Mouse (Mus musculus): ENCODE measurements at regions not wholly inside any gene's neighbourhood (a gene's known extent, or its start where the extent isn't known, plus 50 kb on each side); places are given as distances from the start of the nearest gene placed in this dataset.
A peak's percentile ranks its signal among the peaks of the same experiment; 100 is the strongest.

DNA sequence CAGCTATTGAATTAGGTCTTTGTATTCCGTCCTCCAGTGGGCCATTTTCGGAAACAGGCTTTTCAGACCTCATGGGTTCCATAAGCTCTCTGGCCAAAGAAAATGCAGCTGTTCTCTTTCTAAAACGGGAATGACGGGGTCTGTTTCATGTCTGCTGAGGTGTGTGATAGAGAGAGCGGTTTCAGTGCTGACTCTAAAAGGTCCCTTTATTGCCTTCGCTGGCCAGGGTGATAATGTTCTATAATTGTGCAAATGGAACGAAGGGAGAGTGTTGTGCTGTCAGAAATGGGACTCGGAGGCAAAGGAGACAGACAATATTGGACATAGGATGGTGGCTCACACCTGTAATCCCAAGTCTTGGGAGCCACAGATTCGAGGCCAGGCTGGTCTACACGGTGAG, 53.5 kb upstream of the Osbpl8 start:
- DNase-seq: no peak

DNA sequence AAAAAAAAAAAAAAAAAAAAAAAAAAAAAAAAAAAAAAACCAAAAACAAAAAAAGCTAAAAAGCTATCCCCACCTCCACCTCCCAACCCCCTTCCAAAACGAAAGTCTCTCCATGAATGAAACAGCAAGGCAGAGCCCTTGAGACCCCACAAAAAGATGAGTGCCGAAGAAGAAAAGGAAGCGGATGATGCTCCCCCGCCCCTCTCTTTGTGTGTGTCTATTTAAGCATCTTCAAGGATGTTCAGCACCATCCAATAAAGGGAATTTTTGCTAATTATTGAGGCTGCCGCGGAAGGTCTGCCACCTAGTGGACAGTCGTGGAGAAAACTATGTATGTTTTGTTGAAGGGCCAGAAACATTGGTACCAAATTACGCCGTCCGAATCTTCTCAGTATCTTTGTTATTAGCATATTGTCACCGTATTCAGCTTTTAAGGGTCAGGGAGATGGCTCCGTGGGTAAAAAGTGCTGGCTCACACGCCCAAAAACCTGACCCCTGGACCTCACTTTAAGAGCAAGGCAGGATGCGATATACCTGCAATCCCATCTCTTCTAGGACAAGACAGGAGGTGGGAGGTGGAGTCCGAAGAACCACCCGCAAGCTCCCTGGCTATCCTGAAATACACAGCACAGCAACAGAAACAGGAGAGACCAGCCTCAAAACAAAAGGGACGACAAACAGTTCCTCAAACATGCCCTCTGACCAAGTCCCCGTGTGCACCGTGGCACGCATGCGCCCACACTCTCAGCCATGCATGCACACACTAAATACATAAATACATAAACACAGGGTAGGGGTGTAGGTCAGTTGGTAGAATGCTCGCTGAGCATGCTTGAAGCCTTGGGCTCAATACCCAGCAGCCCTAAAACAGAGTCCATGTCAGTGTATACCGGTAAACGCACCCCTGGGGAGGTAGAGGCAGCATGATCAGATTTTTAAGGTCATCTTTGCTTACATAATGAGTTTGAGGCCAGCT, 55.6 kb upstream of the Osbpl8 start:
- peak; percentile 74 for DNase-seq

DNA sequence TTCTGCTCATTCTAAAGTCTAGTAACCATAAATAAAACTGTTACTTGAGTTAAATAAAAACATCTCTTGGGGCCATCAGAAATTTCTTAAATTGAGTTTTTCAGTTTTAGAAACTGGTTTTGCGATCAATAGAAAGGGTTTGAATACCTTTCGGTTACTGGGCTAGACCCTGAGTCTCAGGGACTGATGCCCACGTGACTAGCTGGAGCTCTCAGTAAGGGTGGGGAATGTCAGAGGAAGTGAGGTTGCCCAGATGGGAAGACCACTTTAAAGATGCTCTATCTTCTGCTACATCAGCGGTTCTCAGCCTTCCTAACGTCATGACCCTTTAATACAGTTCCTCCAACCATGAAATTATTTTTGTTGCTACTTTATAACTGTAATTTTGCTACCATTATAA, 56.7 kb upstream of the Osbpl8 start:
- no peak for DNase-seq

DNA sequence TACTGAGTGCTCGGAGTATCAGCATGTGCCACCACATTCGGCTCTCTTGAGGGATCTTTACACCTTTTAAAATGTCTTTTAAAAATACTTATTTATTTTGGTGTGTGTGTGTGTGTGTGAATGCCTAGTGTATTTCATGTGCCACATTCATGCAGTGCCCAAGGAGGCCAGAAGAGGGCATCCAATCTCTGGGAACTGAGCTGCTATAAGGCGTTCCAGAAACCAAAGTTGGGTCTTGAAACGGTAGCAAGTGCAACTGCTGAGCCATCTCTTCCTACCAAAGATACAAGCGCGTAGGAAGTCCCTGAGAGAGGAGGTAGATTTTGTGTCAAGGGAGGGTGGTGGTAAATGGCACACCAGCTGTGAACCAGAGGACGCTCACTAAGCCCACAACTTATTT, 57.2 kb upstream of the Osbpl8 start:
- DNase-seq: peak; percentile 50

DNA sequence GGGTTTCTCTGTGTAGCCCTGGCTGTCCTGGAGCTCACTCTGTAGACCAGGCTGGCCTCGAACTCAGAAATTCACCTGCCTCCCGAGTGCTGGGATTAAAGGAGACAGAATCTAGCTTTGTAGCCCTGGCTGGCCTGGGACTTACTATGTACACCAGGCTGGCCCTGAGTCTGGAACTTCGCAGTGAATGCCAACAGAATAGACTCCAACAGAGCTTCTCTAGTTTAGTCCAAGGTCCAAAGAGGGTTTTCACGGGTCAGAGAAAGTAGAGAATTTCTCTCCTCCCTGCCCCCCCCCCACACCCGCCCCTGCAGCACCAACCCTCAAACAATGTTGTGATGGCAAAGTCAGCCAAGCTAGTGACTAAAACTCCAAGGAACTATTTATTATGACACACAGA, 58.1 kb upstream of the Osbpl8 start:
- no peak for DNase-seq

DNA sequence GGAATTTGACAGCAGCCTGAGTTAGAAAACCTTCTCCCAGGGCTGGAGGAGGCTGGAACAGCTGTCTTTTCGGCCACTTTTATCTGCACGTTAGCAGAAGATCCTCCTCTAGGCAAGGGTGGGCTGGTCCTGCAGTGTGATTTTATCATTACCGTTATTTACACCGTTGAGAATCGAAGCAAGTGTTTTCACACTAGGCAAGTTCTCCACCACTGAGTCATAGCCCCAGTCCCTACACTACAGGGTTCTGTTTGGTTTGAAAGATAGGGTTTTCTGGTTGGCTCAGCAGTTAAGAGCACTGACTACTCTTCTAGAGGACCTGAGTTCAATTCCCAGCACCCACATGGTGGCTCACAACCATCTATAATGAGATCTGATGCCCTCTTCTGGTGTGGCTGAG, 58.9 kb upstream of the Osbpl8 start:
- no peak for DNase-seq

DNA sequence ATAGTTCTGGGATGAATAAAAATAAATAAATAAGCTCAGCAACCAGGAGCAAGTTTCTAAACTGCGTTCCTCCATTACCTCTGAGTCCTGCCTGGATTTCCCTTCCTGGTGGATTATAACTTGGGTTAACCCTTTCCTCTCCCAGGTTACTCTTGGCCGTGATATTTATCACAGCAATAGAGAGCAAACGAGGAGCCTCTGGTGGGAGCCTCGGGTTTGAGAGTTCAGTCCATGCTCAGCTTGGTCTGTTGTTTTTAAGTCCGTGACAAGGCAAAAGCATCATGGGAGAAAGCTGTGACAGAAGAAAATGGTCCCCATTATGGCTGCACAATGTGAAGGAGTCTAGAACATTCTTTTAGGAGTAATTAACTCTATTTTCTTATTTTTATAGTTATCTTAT, 61.0 kb upstream of the Osbpl8 start:
- DNase-seq: no peak

DNA sequence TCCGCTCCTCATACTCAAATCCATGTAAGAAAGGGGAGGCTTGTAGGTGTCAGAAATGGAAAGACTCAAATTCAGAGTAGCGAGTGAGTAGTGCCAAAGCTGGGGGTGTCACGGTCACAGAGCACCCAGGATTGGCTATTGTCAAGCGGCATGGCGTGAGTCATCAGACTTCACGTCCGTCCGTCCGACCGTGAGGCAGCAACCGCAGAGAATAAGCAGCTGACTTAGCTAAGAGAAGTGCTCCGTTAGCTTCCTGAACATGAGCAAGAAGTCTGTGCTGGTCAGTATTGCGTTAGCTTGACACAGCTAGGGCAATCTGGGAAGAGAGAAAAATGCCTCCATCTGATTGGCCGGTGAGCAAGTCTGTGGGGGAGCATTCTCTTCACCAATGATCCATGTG, 61.5 kb upstream of the Osbpl8 start:
- DNase-seq: no peak

DNA sequence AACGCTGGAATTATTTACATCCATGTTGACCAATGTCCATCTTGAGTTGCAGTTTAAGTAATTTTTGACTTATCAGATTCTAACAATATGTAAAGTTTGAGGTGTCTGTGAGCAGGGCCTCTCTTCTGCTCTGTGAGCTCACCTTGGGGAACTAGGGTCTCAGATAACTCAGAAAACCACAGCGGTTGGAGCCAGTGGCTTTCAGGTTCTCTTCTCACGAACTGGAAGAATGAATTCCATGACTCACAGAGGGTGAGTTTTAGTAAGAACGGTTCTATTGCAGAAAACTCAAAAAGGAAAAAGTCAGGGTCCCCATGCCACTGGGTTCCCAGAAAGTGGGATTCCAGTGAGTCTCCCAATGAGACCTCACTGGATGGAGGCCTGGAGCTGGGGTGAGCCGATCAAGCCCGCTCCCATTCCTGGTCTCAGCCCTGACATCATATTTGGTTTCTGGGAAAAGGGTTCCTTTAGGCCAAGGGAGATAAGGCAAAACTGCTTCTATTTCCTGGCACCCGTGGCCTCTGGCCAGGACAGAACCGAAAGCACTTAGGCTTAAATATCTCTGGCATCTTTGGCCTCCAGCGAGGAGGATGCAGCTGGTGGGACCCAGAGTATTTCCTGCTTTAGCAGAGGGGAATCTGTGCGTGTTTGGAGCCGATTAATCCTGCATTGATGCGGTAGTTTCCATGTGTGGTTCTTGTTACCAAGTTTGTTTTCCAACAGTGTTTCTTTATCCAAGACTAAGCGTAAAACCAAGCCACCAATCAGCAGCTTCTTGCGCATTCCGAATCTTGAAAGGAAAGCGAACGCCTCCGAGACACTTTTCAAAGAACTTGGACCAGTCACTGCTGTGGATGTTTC, 62.4 kb upstream of the Osbpl8 start:
- no peak for DNase-seq

DNA sequence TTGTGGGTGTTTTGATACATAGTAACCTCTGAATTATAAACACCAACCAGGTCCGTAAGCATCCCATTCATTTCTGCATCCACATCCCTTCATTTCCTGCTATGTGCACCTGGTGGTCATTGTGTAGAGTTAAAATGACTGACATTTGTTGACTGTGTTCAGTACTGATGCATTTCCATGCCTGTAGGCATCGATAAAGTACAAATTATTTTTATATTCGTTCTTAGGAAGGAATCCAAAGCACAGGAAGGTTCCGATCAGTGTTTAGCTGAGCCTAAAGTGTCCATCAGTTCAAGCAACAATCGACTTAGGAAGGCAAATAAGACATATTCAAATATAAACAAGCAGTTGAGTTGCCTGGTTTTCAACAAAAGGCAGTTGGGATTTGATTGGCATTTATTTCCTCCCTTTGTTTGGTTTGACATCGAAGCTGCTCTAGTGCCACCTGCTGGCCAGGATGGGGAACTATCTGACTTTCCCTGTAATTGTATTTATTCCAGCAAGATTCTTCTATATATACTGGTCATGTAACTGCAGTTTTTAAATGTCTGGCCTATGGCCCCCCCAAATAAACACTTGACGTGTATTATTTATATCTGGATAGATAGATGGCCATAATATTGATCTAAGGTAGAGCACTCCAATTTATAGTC, 64.6 kb upstream of the Osbpl8 start:
- peak; percentile 84 for DNase-seq

DNA sequence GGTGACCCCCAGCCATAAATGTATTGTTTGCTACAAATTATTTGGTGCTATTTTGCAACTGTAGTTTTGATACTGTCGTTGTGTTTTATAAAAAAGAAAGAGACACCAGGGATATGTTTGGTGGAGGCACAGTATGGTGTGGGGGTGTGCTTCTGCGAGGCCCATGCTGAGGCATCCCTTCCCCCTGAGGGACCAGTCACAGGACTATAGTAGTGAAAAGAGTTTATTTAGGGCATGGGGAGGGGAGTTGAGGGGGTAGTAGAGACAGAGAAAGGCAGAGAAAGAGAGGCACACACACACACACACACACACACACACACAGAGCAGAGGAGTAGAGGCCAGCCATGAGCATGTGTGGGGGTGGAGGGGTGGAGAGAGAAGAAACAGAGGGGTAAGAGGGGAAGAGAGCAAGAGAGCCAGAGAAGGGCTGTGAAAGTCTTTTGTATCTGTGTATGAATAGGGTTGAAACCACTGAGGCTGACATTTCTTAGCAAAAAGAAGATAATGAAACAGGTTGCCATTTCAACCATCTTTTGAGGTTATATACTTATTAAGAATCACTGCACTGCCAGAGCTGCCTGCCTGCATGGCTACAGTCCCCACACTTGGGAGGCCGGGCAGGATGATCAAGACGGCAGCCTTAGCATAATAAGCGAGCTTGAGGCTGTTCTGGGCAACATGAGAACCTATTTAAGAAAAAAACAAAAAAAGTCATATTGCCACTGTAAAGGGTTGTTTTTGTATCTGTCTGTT, 65.3 kb upstream of the Osbpl8 start:
- DNase-seq: no peak

DNA sequence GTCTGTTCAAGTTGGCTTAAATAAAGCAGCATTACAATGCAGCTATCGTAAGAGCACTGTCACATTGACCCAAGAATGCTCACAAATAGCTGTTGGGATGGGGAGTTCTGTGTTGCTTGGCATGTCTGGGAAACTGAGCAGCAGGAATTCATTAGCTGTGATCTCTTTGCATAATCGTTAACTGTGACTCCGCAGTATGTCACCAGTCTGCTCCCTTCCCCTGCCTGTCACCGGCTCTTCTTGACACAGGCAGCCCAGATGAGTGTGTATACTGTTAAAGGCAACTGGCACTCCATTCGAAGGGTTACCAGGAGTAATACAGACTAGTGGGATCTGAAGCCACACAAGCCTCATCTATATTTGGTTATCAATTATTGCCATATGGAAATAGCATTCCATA, 67.3 kb upstream of the Osbpl8 start:
- DNase-seq: no peak

DNA sequence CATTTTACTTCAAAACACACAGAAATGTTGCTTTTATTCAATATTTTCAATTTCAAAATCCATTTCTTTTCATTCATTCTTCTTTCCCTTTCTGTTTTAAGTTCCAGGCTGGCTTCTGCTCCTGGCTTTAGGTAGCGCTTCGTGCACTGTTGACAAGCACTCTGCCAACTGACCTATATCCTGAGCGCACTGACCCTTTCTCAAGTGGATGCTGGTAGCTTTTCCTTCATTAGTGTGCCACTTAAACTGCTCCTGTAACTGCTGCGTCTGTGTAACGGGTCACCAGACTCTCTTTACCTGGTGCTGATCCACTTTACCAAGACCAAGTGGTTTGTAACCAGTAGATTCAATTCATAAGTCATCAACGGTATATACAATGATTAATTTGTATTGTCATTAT, 67.7 kb upstream of the Osbpl8 start:
- no peak for DNase-seq

DNA sequence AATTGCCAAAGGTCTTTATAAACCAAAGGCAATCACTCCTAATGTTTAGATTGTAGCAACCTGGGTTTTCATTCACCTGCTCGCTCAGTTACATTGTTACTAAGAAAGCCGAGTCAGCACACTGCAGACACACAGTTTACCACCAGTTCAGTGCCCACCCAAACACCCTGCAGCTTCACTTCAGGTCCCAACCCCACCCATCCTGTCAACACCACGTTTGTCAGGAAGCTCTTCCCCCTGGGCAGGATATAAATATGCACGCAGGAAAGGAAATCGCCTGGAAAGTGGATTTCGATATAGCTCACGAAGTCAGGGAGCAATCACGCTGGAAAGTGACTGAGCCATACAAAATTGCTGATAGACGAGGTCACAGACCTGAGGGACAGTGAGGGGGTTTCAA, 70.1 kb upstream of the Osbpl8 start:
- DNase-seq: no peak

DNA sequence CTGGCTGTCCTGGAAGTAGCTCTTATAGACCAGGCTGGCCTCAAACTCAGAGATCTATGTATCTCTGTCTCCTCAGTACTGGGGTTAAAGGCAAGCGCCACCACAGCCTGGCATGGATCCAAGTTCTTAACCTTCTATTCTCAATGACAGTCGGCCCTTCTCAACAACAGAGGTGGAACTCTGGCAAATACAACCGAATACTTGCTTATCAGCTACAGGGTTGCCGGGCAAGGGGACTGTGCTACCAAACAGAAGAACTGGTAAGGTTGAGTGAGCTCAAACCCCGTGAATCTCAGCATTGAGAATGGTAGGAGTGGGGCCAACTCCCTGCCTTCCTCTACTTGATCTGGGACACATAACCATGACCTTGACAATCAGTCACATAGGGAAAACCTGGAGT, 75.2 kb upstream of the Osbpl8 start:
- no peak for DNase-seq

DNA sequence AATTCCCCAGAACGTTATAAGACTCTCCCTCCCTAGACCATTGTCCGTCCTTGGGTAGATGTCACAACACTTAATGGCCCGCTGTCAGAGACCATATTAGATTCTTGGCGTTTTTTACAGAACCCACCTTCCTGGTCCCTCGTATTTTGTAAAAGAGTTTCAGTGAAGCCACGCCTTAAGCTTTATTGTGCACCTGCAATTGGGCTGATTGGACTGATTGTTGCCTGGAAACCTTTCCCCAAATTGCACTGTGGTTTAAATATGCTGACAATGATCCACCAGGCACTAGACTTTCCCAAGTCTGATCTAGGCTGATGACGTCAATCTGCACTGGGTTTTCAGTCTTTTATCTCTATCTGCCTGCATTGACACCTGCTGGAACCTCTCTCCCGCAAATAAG, 75.6 kb upstream of the Zdhhc17 start:
- no peak for DNase-seq

DNA sequence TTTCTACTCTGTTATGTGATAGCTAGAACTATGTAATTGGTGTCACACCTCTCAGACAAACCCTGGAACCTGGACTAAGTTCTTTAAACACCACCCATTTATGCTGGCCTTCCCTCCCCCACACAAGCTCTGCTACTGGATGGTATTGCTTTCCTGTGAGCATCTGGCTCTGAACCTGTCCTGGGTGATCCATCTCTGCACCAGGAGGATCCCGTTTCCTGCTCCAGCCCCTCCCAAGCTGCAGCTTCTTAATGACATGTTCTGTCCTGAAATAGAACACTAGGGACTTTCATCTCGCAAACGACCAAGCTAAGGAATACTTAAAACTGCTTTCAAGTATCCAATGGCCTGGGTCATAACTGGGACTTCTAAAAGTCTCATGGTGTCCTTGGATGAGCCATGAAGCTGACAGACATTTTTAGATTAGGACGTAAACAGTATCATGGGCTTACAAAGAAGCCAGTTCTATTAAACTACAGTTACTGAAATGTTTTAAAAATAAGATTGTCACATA, 74.4 kb upstream of the Zdhhc17 start:
- DNase-seq: peak; percentile 21

DNA sequence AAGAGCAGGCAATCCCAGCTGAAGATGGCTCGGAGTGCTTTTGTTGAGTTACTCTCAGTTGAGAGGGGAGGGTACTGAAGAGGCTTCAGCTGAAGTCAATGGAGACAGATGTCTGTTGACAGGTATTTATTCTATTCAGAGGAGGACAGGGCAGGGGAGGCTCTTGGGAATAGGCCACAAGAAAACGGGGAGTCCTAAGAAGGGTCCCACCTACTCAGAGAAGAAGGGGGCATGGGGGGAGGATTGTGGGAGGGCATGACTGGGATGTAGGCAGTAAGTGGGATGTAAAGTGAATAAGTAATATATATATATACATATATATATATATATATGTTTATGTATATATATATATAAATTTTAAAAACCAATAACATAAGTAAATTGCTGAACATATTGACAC, 73.9 kb upstream of the Zdhhc17 start:
- DNase-seq: no peak

DNA sequence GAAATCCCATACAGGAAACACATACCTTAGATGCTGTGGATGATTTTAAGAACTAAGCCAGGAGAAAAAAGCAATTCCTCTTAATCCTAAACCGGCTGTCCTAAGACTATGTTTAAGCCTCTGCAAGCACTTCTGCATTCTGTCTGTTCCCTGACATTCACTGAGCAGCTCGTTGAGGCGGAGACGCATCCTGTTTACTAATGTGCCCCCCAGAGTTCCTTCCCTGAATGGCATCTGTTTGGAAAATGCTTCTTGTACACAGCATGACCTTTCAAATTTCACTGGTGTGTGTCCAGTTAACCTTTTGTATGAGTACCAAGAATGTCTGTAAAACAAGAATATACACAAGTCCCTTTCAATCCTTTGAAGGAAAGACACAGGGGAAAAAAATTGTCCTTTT, 73.4 kb upstream of the Zdhhc17 start:
- DNase-seq: peak; percentile 41

DNA sequence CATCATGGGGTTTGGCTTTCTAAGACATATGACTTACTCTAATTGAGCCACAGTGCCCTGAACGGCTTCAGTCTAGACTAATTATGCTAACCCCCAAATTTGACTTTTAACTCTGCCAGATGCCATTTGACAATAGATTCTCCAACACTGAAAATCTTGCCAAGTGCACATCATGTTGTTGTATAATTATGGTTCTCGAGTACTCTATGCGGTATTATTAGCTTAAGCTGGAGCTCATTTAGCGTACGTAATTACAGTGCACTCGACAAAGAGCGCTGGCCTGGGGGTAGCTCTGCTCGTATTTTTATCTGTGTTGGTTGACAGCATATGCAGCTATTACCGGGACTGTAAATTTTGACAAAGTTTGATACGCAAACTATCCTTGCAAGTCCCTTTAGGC, 70.4 kb upstream of the Zdhhc17 start:
- DNase-seq: no peak

DNA sequence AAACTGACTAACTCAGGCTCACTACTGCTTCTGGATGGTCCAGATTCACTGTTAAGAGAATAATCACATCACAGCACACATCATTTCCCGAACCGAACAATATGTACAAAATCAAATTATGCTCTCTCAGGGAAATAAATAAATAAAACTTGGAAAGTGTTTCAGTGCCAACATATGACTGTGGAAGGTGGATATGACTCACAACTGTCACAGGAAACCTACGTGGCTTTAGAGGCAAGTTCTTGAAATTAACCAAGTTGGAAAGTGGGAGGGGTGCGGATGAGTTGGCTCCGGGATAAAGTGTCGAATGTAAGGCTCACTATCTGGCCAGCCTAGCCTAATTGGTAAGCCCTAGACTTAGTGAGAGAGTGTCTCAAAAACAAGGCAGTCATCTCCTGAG, 69.1 kb upstream of the Zdhhc17 start:
- no peak for DNase-seq

DNA sequence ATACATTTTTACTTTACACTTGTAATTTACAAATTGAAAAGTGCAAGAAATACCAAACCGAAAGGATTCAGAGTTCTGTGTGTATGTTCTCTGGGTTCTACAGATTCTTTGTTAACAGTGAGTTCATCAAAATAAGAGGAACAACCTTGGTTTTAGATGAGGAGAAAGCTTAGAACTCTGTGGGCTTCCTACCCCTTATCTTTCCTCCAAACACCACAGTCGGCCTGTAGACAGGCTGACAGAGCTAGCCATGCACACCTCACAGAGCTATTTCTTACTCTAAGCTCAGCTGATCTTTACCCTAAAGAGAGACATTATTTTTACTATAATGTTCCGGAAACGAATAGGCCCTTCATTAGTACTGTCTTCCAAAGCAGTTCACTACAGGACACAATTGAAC, 67.7 kb upstream of the Zdhhc17 start:
- no peak for DNase-seq
